Comparison of ENCODE assay signal across 11 mouse cellular contexts in genomic region chr19:46863236-46863927, GRCm38 (mm10).
DNase-seq lines count a peak whose midpoint lies in the region; ATAC-seq and TF ChIP-seq lines count a peak whose summit lies in the region.
"Had no signal": no experiment of that assay in that cellular context is flagged by ENCODE, and none has a peak within 500 bp of the region (broad histone marks: within the 10 kb centered on the region; RNA-seq: fewer than 3 reads in every experiment).

No protein-coding gene starts in this region.

- no peak overlapping the region for H3K4me3 ChIP-seq in midbrain, postnatal 0 days (ENCODE audit: low read depth, low read length)
- H3K4me3 ChIP-seq: limb, embryonic 15.5 days had no signal

- TF ChIP-seq CTCF in midbrain, postnatal 0 days (IDR thresholded peaks at IDR 0.05), result no peak

- H3K27ac ChIP-seq in midbrain, postnatal 0 days (ENCODE audit: low read depth, low read length), result no peak overlapping the region
- H3K27ac ChIP-seq: kidney, postnatal 0 days; limb, embryonic 15.5 days had no signal

- WGBS in midbrain, postnatal 0 days, result 83% methylated on average over 17 of the region's 17 CpGs

- peak; percentile 70 to 87 for DNase-seq in adrenal gland, adult (ENCODE audit: inconsistent age in 2 of 2, low spot score in 1 of 2)
- DNase-seq in adrenal gland, adult 18-20 months (ENCODE audit: low spot score in 2 of 2), result no peak
- DNase-seq in adrenal gland, postnatal 36 days, result peak; percentile 52 to 62
- DNase-seq in ovary, postnatal 10 days (ENCODE audit: low spot score), result no peak
- no peak for DNase-seq in urinary bladder, adult 18-20 months (ENCODE audit: low spot score in 2 of 2)
- DNase-seq in midbrain, postnatal 0 days (ENCODE audit: low spot score), result no peak
- DNase-seq: thymus, adult 2 months had no signal

- ATAC-seq in erythroblast, adult 5-6 weeks (replicated peaks; ENCODE audit: low FRiP score, poor library complexity, severe bottlenecking), result peak; percentile 34
- peak; percentile 59 for ATAC-seq in megakaryocyte-erythroid progenitor cell, adult 5-6 weeks (replicated peaks; ENCODE audit: low FRiP score, low TSS enrichment, poor library complexity, severe bottlenecking)
- no peak for ATAC-seq in midbrain, postnatal 0 days (ENCODE audit: low FRiP score)

- H3K4me2 ChIP-seq in midbrain, postnatal 0 days (ENCODE audit: low read depth, low read length, poor library complexity, severe bottlenecking), result no peak overlapping the region
- H3K4me2 ChIP-seq: limb, embryonic 15.5 days had no signal

- H3K4me1 ChIP-seq in midbrain, postnatal 0 days (ENCODE audit: insufficient read depth, low read length), result no peaks in the 10 kb centered on the region
- H3K4me1 ChIP-seq: limb, embryonic 15.5 days had no signal

- no peak overlapping the region for H3K9ac ChIP-seq in midbrain, postnatal 0 days (replicated peaks; ENCODE audit: low read length, poor library complexity, severe bottlenecking)
- H3K9ac ChIP-seq: limb, embryonic 15.5 days had no signal

- H3K9me3 ChIP-seq in midbrain, postnatal 0 days (ENCODE audit: low read length), result no peaks in the 10 kb centered on the region
- H3K9me3 ChIP-seq: limb, embryonic 15.5 days had no signal

- H3K27me3 ChIP-seq in midbrain, postnatal 0 days (ENCODE audit: insufficient read depth, low read length), result no peaks in the 10 kb centered on the region
- H3K27me3 ChIP-seq: limb, embryonic 15.5 days had no signal

- H3K36me3 ChIP-seq in midbrain, postnatal 0 days (ENCODE audit: insufficient read depth, low read length), result peaks cover 4% of the 10 kb centered on the region; the same call in 1 of the 2 replicates

Comparison
In these comparisons a context has a peak if more than half of its experiments do, and no peak if none do; other contexts are left out.
1. DNase-seq: peak in adrenal gland, adult (2 of 2) and adrenal gland, postnatal 36 days (2 of 2); none in adrenal gland, adult 18-20 months (0 of 2), ovary, postnatal 10 days (single experiment), urinary bladder, adult 18-20 months (0 of 2) and midbrain, postnatal 0 days (single experiment).